Mouse (Mus musculus): Measurements from ENCODE around the gene Epor.

GRCm38 (mm10) chr9:21943046-21943445 lies 20.3 kb downstream of the Epor start:
- TF ChIP-seq POLR2A (IDR thresholded peaks at IDR 0.05; ENCODE audit: borderline replicate concordance, low read depth, low read length) (no peak), CTCF (IDR thresholded peaks at IDR 0.05; ENCODE audit: low read depth, low read length) (no peak)

Data from bone marrow macrophage, adult 2 months (primary cell).